Mouse (Mus musculus) naive thymus-derived CD4-positive, alpha-beta T cell, adult 2 months (primary cell): Measurements from ENCODE around the gene Cbx1.

Experiments used
- DNase-seq: peaks from one replicate; pipeline ENCODE4 v3.0.0-alpha.2; 2011; ENCODE audit warnings: low read depth

Cbx1 gene

GRCm38 (mm10) chr11:96816494-96816893 lies 27.6 kb downstream of the Cbx1 start:
- DNase-seq: no peak

GRCm38 (mm10) chr11:96816979-96817378 lies 28.1 kb downstream of the Cbx1 start:
- no peak for DNase-seq

- DNase-seq: no peak
These were observed 29.3 kb downstream of the Cbx1 start for GRCm38 (mm10) chr11:96818128-96818710.

GRCm38 (mm10) chr11:96821956-96822355 lies 33.0 kb downstream of the Cbx1 start:
- no peak for DNase-seq

GRCm38 (mm10) chr11:96822675-96823470 lies 33.9 kb downstream of the Cbx1 start:
- no peak for DNase-seq

- no peak for DNase-seq
These were observed 34.5 kb downstream of the Cbx1 start for GRCm38 (mm10) chr11:96823471-96823837.

- DNase-seq: peak; percentile 90
These were observed 35.2 kb downstream of the Cbx1 start for GRCm38 (mm10) chr11:96823880-96824782.

GRCm38 (mm10) chr11:96824783-96825495 lies 36.0 kb downstream of the Cbx1 start:
- no peak for DNase-seq

GRCm38 (mm10) chr11:96826481-96826880 lies 37.6 kb downstream of the Cbx1 start:
- no peak for DNase-seq

- DNase-seq: no peak
These were observed 38.2 kb downstream of the Cbx1 start for GRCm38 (mm10) chr11:96827062-96827581.

GRCm38 (mm10) chr11:96827917-96828316 lies 39.0 kb downstream of the Cbx1 start:
- DNase-seq: no peak

GRCm38 (mm10) chr11:96828881-96829280 lies 40.0 kb downstream of the Cbx1 start:
- DNase-seq: no peak

- DNase-seq: no peak
These were observed 40.5 kb downstream of the Cbx1 start for GRCm38 (mm10) chr11:96829403-96829812.

GRCm38 (mm10) chr11:96829813-96830538 lies 41.0 kb downstream of the Cbx1 start, which contains the start of gene Nfe2l1:
TSS of gene Nfe2l1 (minus strand) at chr11:96829968.
- peak; percentile 97 for DNase-seq

GRCm38 (mm10) chr11:96830539-96831216 lies 41.8 kb downstream of the Cbx1 start:
- DNase-seq: no peak

GRCm38 (mm10) chr11:96831516-96831915 lies 42.6 kb downstream of the Cbx1 start:
- DNase-seq: no peak

- no peak for DNase-seq
These were observed 43.6 kb downstream of the Cbx1 start for GRCm38 (mm10) chr11:96832541-96832940.

GRCm38 (mm10) chr11:96832973-96833372 lies 44.0 kb downstream of the Cbx1 start:
- DNase-seq: no peak

GRCm38 (mm10) chr11:96834127-96834526 lies 45.2 kb downstream of the Cbx1 start:
- DNase-seq: no peak

GRCm38 (mm10) chr11:96837298-96837697 lies 48.4 kb downstream of the Cbx1 start:
- DNase-seq: no peak
